Mouse (Mus musculus) E14TG2a.4 (cell line): ENCODE data around the gene Zfp579.
"Not testable (repeated sequence)": the region's sequence is repeated elsewhere in the genome, so short reads cannot be mapped to it uniquely, and the experiment has no call there.

Experiments used
- CTCF ChIP-seq: conservative IDR thresholded peaks from 2 replicates; pipeline ENCODE4 v1.5.1; 2014; ENCODE audit warnings: low read length
- NANOG ChIP-seq: IDR thresholded peaks from 2 replicates; pipeline ENCODE4 v1.6.1; 2014; ENCODE audit warnings: borderline replicate concordance, low read length, mixed read lengths
- POU5F1 ChIP-seq: IDR thresholded peaks from 2 replicates; pipeline ENCODE4 v1.6.1; 2014; ENCODE audit warnings: low read length, borderline replicate concordance

DNA sequence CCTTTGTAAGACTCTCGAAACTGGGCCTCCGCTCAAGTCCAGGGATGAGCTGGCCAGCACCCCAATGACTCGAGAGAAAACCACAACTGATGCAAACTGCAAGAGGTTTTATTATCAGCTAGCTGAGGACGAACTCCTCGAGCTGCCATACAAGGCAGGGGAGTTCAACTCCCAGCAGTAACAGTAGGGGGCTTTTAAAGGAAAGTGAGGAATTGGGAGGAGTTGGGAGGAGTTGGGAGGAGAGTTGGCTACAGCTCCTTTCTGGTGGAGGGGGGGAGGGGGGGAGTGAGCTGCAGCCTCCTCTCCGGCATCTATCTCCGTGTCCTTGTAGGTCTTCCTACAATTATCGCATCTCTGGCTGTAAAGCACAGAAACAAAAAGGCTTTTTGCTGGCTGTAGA, 6.9 kb upstream of the Zfp579 start:
- not testable (repeated sequence) for TF ChIP-seq CTCF, NANOG, POU5F1
